Mouse (Mus musculus): Measurements from ENCODE around the gene Nit1. TPM values are rescaled to one million over a fixed set of nuclear protein-coding genes. Genes with fewer than 3 reads are reported as not detected.

Gene Nit1
- polyA plus RNA-seq (2012; ENCODE audit: insufficient read depth, insufficient read length, missing spikeins), result 31.9 and 34.7 TPM in 2 replicates

DNA sequence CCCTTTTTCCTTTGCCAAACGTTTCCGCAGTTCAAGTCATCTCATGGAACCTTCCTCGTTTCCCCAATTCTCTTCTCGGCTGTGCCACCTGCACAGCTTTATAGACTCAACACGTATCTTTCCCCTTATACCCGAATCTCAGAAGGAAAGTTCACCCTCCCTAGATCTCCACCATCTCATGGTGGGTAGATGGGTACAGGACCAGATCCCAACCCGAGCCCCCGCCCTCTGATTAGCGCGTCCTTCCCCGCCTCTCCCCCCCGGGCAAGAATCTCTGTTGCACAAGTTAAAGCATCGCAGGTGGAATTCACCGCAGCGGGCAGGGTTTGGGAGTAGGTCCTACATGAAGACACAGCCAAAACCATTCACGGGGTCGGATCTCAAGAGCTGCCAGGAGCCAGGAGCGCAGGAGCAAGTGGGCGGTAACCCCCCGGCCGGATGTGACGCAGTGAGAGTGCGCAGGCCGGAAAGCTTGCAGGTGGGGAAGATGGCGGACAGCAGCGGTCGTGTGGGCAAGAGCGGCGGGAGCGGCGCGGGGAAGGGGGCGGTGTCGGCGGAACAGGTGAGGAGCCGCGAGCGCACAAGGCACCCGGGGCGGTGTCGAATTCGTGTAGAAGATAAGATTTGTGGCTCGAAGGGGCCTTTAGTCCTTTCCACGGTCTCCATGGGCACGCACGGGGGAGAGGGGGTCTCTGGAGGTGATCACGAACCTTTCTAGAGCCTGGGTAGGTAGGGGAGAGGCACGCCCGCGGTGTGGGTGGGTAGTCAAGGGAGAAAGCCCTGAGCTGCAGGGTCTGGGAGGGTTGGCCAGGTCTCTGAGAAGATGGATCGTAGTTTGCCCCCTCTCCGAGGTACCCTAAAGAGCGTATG lies at the start of gene Nit1, which contains the start of gene Pfdn2:
Gene Nit1, minus strand, starts transcription at position 422 of the 870 bp plus-strand sequence.
Gene Pfdn2, plus strand, starts transcription at position 446 of the 870 bp plus-strand sequence.
- peak within 1 kb of the TSS; percentile 81 for H3K4me3 ChIP-seq (ENCODE audit: insufficient read depth, low read length)
- peak within 1 kb of the TSS; percentile 38 for H3K27ac ChIP-seq (ENCODE audit: insufficient read depth, low read depth, low read length)
- TF ChIP-seq CTCF (IDR thresholded peaks at IDR 0.05; ENCODE audit: low read depth, low read length) (no peak), POLR2A (IDR thresholded peaks at IDR 0.05; ENCODE audit: borderline replicate concordance, low read depth, low read length) (no peak; the same call in 1 of the 2 replicates)
- peaks cover 33% of the 10 kb centered on the region for H3K4me1 ChIP-seq (ENCODE audit: control insufficient read depth, insufficient read depth, low read length)

DNA sequence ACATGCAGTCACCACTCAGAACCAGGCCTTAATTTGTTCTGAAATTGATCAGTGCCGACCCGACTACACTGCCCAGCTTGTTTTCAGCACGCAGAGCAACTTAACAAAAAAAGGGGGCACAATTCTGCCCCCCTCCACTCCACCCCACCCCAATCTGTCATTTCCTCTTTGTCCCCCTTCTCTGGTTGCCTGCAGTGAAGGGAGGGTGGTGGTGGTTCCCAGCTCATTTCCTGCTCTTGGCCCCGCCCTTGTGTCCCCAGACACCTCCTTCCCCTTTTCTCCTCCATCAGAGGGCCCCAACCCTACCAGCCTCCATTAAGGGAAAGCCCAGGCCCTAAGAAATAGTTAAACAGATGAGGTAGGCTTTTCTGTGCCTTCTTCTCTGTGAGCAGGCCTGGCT lies 44.7 kb upstream of the Nit1 start:
- H3K4me3 ChIP-seq (ENCODE audit: insufficient read depth, low read length), result peak overlapping the region; percentile 85
- no peak for TF ChIP-seq POLR2A (IDR thresholded peaks at IDR 0.05; ENCODE audit: borderline replicate concordance, low read depth, low read length)
- no peak for TF ChIP-seq CTCF (IDR thresholded peaks at IDR 0.05; ENCODE audit: low read depth, low read length)
- peaks cover 38% of the 10 kb centered on the region for H3K4me1 ChIP-seq (ENCODE audit: control insufficient read depth, insufficient read depth, low read length)
- H3K27ac ChIP-seq (ENCODE audit: insufficient read depth, low read depth, low read length), result peak overlapping the region; percentile 96

DNA sequence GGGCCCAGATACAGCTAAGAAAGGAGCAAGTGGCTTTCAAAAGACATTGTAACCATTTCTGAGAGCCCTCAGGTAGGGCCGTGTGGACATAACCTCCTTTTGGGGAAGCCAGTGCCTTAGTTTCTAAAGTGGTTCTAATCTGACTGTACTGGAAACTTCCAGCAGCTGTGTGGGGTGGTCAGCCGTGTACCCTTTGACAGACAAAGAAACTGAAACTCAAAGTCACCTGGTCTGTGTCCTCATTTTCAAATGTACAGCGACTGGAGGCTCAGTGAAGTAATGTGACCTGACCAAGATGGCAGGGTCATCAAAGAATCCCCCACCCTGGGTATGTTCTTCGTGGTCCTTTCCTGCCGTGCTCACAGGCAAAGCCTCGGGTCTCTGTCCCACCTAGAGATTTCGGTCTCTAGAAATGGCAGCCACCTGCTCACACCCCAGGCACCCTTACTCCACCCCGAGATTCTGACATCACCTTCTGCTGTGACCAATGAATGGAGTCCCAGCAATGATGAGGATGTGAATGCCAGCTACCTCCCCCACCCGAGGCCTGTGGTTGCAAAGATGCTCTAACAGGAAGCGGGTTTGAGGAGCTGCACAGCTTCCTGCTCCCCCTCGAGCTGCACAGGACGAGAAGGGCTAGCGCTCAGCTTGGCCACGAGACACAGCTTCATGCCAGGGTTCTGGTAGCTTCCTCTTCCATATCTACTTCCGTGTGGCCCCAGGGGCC lies 43.1 kb upstream of the Nit1 start, which contains the start of gene Arhgap30:
Gene Arhgap30, plus strand, starts transcription at position 579 of the 727 bp plus-strand sequence.
- Histone ChIP-seq H3K27ac (ENCODE audit: insufficient read depth, low read depth, low read length) (peak within 1 kb of the TSS; percentile 96), H3K4me3 (ENCODE audit: insufficient read depth, low read length) (peak within 1 kb of the TSS; percentile 85), H3K4me1 (ENCODE audit: control insufficient read depth, insufficient read depth, low read length) (peaks cover 32% of the 10 kb centered on the region)
- TF ChIP-seq POLR2A (IDR thresholded peaks at IDR 0.05; ENCODE audit: borderline replicate concordance, low read depth, low read length), result no peak
- no peak for TF ChIP-seq CTCF (IDR thresholded peaks at IDR 0.05; ENCODE audit: low read depth, low read length)

DNA sequence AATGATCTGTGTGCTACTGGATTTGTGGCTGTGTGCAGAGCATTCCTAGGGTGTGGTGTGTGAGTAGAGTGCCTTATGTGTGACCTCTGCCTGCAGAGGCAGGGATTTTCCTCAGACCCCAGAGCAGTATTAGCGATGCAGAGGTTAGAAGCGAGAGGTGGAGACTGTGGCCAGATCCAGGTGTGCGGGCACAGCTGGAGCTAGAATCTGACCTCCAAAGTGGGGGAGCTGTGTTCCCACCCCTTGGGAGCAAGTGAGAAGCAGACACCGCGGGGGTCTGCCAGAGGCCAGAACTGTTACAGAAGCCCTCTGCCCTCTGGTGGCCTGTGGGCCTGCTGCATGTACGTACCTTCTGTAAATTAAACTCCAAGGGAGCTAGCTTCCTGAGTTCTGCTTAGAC lies 41.7 kb upstream of the Nit1 start:
- H3K4me1 ChIP-seq (ENCODE audit: control insufficient read depth, insufficient read depth, low read length), result peaks cover 32% of the 10 kb centered on the region
- H3K27ac ChIP-seq (ENCODE audit: insufficient read depth, low read depth, low read length), result no peak overlapping the region
- H3K4me3 ChIP-seq (ENCODE audit: insufficient read depth, low read length), result no peak overlapping the region
- TF ChIP-seq CTCF (IDR thresholded peaks at IDR 0.05; ENCODE audit: low read depth, low read length) (peak; percentile 54), POLR2A (IDR thresholded peaks at IDR 0.05; ENCODE audit: borderline replicate concordance, low read depth, low read length) (no peak)

DNA sequence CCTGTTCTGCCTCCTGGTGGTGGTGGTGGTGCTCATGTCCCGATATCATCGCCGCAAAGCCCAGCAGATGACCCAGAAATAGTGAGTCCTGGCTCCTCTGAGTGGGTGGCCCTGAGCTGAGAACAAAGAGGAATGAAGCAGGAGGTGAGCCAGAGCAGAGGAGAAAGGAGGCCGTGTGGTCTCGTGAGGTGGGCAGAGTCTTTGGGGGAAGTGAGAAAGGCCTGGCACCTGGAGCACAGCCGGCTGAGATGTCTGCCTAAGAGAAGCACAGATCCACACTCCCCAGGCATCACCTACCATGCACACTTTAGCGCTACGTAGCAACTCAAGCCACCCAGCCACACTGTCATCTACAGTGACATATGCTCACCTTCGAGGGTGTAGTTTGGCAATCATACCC lies 39.7 kb upstream of the Nit1 start:
- TF ChIP-seq CTCF (IDR thresholded peaks at IDR 0.05; ENCODE audit: low read depth, low read length) (no peak), POLR2A (IDR thresholded peaks at IDR 0.05; ENCODE audit: borderline replicate concordance, low read depth, low read length) (no peak)
- Histone ChIP-seq H3K27ac (ENCODE audit: insufficient read depth, low read depth, low read length) (no peak overlapping the region), H3K4me1 (ENCODE audit: control insufficient read depth, insufficient read depth, low read length) (peaks cover 27% of the 10 kb centered on the region), H3K4me3 (ENCODE audit: insufficient read depth, low read length) (no peak overlapping the region)

DNA sequence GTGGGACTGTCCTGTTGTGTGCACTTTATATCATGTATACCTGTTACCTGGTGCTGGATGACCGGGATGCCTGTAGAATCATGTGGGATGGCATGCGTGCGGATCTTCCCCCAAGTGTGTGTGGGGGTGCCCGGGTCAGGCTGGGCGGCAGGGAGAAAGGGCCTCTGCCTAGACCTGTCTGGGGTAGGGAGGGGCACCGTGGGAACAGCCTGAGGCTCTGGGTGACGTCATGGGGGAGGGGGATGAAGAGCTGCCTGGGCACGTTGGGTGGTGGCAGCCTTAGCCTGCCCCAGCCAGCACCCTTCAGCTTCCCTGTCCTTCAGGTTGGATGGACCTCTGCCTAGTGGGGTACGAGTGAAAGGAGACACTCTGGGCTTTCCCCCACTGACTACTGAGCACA lies 38.9 kb upstream of the Nit1 start:
- no peak overlapping the region for H3K27ac ChIP-seq (ENCODE audit: insufficient read depth, low read depth, low read length)
- TF ChIP-seq POLR2A (IDR thresholded peaks at IDR 0.05; ENCODE audit: borderline replicate concordance, low read depth, low read length), result no peak
- TF ChIP-seq CTCF (IDR thresholded peaks at IDR 0.05; ENCODE audit: low read depth, low read length), result no peak
- H3K4me1 ChIP-seq (ENCODE audit: control insufficient read depth, insufficient read depth, low read length), result peaks cover 32% of the 10 kb centered on the region
- no peak overlapping the region for H3K4me3 ChIP-seq (ENCODE audit: insufficient read depth, low read length)

DNA sequence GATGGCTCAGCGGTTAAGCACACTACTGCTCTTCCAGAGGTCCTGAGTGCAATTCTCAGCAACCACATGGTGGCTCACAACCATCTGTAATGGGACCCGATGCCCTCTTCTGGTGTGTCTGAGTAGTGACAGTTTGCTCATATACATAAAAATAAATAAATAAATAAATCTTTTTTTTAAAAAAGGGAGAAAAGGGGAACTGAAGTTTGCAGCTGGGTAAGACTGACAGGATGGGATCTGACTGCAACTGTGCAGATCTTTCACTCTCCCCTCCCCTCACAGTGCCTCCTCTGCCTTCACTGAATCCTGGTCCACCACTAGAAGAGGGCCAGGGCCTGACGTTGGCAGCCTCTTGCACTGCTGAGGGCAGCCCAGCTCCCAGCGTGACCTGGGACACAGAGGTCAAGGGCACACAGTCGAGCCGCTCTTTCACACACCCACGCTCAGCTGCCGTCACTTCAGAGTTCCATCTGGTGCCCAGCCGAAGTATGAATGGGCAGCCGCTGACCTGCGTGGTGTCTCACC lies 36.7 kb upstream of the Nit1 start:
- H3K27ac ChIP-seq (ENCODE audit: insufficient read depth, low read depth, low read length), result no peak overlapping the region
- TF ChIP-seq CTCF (IDR thresholded peaks at IDR 0.05; ENCODE audit: low read depth, low read length), result peak; percentile 26; the same call in 1 of the 2 replicates
- no peak for TF ChIP-seq POLR2A (IDR thresholded peaks at IDR 0.05; ENCODE audit: borderline replicate concordance, low read depth, low read length)
- H3K4me3 ChIP-seq (ENCODE audit: insufficient read depth, low read length), result no peak overlapping the region
- H3K4me1 ChIP-seq (ENCODE audit: control insufficient read depth, insufficient read depth, low read length), result peaks cover 31% of the 10 kb centered on the region

DNA sequence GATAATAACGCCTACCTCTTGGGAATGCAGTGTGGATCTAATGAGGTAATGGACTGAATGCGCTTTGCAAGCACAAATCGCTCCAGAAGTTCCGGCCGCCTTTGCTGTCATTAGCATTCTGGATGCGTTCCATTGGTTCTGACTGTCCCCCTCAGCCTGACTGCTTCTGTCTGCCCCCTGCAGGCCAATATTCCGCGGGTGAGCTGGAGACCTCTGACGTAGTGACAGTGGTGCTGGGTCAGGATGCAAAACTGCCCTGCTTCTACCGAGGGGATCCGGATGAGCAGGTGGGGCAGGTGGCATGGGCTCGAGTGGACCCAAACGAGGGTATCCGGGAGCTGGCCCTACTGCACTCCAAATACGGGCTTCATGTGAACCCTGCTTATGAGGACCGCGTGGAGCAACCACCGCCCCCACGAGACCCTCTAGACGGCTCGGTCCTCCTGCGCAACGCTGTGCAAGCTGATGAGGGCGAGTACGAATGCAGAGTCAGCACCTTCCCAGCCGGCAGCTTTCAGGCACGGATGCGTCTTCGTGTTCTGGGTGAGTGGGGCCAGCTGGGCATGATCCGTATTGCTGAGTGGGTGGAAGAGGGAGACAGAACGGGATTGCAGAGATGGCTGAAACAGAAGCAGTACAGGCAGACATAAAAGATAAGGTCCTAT lies 34.6 kb upstream of the Nit1 start:
- TF ChIP-seq CTCF (IDR thresholded peaks at IDR 0.05; ENCODE audit: low read depth, low read length) (peak; percentile 27; the same call in 1 of the 2 replicates), POLR2A (IDR thresholded peaks at IDR 0.05; ENCODE audit: borderline replicate concordance, low read depth, low read length) (no peak)
- Histone ChIP-seq H3K4me1 (ENCODE audit: control insufficient read depth, insufficient read depth, low read length) (peaks cover 40% of the 10 kb centered on the region), H3K27ac (ENCODE audit: insufficient read depth, low read depth, low read length) (no peak overlapping the region; the same call in 1 of the 2 replicates), H3K4me3 (ENCODE audit: insufficient read depth, low read length) (0 out of 2 replicates have a peak overlapping the region, but pooled peaks have one; percentile 7)

DNA sequence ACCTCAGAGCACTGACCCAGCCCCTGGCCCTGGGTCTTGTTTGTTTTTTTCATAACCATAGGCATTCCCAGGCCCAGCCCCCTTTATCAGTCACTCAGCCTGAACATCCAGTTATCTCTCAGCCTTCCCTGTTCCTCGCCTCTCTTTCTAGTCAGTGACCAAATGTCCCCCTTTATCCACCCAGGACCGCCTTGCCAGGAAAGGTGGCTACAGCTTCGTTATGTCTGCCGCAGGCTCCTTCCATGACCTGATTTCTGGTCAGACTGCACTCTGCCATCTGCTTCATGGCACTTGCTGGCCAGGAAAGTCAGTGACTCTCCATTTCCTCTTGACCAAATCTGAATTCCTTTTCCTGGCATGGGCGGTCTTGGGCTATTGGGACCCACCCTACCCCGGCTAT lies 32.9 kb upstream of the Nit1 start:
- TF ChIP-seq POLR2A (IDR thresholded peaks at IDR 0.05; ENCODE audit: borderline replicate concordance, low read depth, low read length), result no peak
- TF ChIP-seq CTCF (IDR thresholded peaks at IDR 0.05; ENCODE audit: low read depth, low read length), result no peak

More for the DNA sequence above, 32.9 kb upstream of the Nit1 start:
- Histone ChIP-seq H3K27ac (ENCODE audit: insufficient read depth, low read depth, low read length) (no peak overlapping the region), H3K4me3 (ENCODE audit: insufficient read depth, low read length) (no peak overlapping the region), H3K4me1 (ENCODE audit: control insufficient read depth, insufficient read depth, low read length) (peaks cover 40% of the 10 kb centered on the region)
